Mouse (Mus musculus): ENCODE data around the gene Cryga. TPM values are rescaled to one million over a fixed set of nuclear protein-coding genes. Genes with fewer than 3 reads are reported as not detected.

Gene Cryga
- polyA plus RNA-seq (2015; fragmentation: Nextera tagmentation; extraction: Ambion mirVana), result not detected in 2 replicates

DNA sequence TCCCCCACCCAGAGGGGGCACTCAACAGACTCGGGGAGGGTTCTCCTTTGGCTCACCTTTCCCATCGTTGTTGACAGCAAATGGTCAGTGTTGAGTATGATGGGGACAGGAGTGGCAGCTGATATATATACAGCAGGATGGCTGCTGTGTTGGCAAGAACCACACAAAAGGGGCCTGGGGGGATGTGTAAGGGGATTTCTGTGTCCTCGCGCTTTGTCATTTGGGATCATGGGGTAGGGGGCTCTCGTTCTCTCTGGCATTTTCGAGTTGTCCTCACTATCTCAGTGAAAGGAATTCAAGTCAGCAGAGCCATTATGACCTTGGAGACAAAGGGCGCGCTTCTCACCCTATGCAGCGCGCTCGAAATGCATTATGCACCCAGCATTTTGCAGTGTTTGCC is at the start of gene Cryga:
Cryga (minus strand) TSS at position 101 of the 400 bp plus-strand sequence.

GRCm38 (mm10) chr1:65122574-65123372 is 19.6 kb upstream of the Cryga start, which contains the start of gene D630023F18Rik:
Gene D630023F18Rik (minus strand): TSS chr1:65123214.

DNA sequence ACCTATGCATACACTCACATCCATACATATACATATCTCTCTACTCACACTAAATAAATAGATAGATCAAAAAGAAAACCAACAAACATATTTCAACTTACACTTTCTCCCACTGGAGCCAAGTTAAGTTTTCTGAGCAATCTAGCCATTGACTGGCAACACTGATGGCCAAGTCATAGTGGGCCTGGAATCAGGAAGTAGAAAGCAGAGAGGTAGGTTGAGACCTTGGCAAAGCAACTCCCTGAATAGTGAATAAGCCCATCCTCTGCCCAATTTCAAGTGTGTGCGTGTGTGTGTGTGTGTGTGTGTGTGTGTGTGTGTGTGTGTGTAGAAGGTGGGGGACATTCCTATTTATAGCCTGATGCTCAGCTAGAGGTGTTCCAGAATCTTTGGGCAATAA is 16.3 kb upstream of the Cryga start, which contains the start of gene Gm28845:
Gm28845 (minus strand) TSS at position 121 of the 400 bp plus-strand sequence.

DNA sequence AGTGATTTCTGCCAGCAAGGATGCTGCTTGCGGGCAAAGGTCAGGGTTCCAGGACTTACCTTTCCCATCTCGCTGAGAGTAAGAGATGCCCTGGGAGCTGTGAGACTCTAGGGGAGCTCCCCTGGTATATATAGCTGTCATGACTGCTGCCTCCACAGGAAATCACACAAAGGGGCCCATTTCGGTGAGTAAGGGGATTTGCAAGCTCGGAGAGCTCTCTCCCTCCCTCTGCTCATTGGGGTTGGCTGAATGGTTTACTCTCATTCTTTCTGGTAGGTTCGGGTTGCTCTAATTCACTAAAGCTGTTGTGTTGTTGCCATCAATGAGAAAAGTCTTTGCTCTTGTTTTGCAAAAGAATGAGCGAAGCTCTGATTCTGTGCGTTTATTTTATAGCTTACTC is 21.0 kb downstream of the Cryga start, which contains the start of gene Crygb:
Crygb (minus strand) TSS at position 101 of the 400 bp plus-strand sequence.

GRCm38 (mm10) chr1:65073589-65073988 is 29.6 kb downstream of the Cryga start, which contains the start of gene Crygc:
Gene Crygc (minus strand): TSS chr1:65073689.

DNA sequence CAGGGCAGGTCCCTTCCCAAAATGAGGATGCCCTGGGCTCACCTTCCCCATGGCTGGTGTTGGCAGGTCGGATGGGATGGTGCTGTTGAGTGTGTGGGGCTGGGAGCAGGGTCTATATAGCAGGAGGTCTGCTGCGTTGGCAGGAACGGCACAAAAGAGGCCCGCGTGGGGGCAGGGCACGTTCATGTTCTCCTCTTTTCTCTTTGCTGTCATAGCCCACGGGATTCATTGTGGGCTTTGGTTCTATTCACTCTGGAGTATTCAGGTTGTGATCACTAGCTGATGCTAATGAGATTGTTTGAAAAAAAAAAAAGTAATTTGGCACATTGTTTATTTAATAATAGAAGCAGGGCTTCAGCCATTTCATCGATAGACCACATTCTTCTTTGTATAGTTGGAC is 39.8 kb downstream of the Cryga start, which contains the start of gene Crygd:
Crygd (minus strand) TSS at position 101 of the 400 bp plus-strand sequence.

GRCm38 (mm10) chr1:65050952-65051351 is 52.2 kb downstream of the Cryga start, which contains the start of gene Cryge:
Gene Cryge (minus strand): TSS chr1:65051149.

Other genes with a start within 250 kb of the Cryga start
- 5.8 and 6.0 TPM in 2 replicates for gene Plekhm3, start 146.5 kb downstream of the Cryga start, polyA plus RNA-seq (2015; fragmentation: Nextera tagmentation; extraction: Ambion mirVana)
- gene Akr1cl, start 70.6 kb downstream of the Cryga start, polyA plus RNA-seq (2015; fragmentation: Nextera tagmentation; extraction: Ambion mirVana), result not detected in 2 replicates
- not detected in 2 replicates for gene Cryge, start 52.2 kb downstream of the Cryga start, polyA plus RNA-seq (2015; fragmentation: Nextera tagmentation; extraction: Ambion mirVana)
- gene Crygd, start 39.9 kb downstream of the Cryga start, polyA plus RNA-seq (2015; fragmentation: Nextera tagmentation; extraction: Ambion mirVana), result not detected in 2 replicates
- gene Crygc, start 29.7 kb downstream of the Cryga start, polyA plus RNA-seq (2015; fragmentation: Nextera tagmentation; extraction: Ambion mirVana), result not detected in 2 replicates
- gene Crygb, start 21.1 kb downstream of the Cryga start, polyA plus RNA-seq (2015; fragmentation: Nextera tagmentation; extraction: Ambion mirVana), result not detected in 2 replicates
- gene Gm28845, start 16.2 kb upstream of the Cryga start, polyA plus RNA-seq (2015; fragmentation: Nextera tagmentation; extraction: Ambion mirVana), result 0.17 TPM in 1 of 2 replicates, not detected in the other
- 0.23 and 0.31 TPM in 2 replicates for gene D630023F18Rik, start 19.8 kb upstream of the Cryga start, polyA plus RNA-seq (2015; fragmentation: Nextera tagmentation; extraction: Ambion mirVana)
- 29.1 and 38.1 TPM in 2 replicates for gene Idh1, start 83.1 kb upstream of the Cryga start, polyA plus RNA-seq (2015; fragmentation: Nextera tagmentation; extraction: Ambion mirVana)
- 6.3 and 6.9 TPM in 2 replicates for gene Pikfyve, start 83.3 kb upstream of the Cryga start, polyA plus RNA-seq (2015; fragmentation: Nextera tagmentation; extraction: Ambion mirVana)
- gene Pth2r, start 178.7 kb upstream of the Cryga start, polyA plus RNA-seq (2015; fragmentation: Nextera tagmentation; extraction: Ambion mirVana), result not detected in 2 replicates